In genomic region chr1:60240430-60240829, GRCm38 (mm10) we compare ENCODE assay signal across 24 mouse cellular contexts.
DNase-seq lines count a peak whose midpoint lies in the region; ATAC-seq and TF ChIP-seq lines count a peak whose summit lies in the region.
"Had no signal": no experiment of that assay in that cellular context is flagged by ENCODE, and none has a peak within 500 bp of the region (broad histone marks: within the 10 kb centered on the region; RNA-seq: fewer than 3 reads in every experiment).

No protein-coding gene starts in this region.

- H3K9ac ChIP-seq in MEL (ENCODE audit: control insufficient read depth, low read depth, low read length, poor library complexity, severe bottlenecking), result no peak overlapping the region
- H3K9ac ChIP-seq in neural tube, embryonic 15.5 days (replicated peaks), result no peak overlapping the region
- H3K9ac ChIP-seq: forebrain, embryonic 13.5 days; hindbrain, embryonic 12.5 days; hindbrain, embryonic 15.5 days had no signal

- no peak for TF ChIP-seq POLR2A in MEL (IDR thresholded peaks at IDR 0.05; ENCODE audit: control insufficient read depth in 1 of 2, insufficient read depth in 1 of 2, low read depth in 1 of 2, low read length in 2 of 2, poor library complexity in 1 of 2)

- H3K79me2 ChIP-seq in MEL (ENCODE audit: control insufficient read depth, insufficient read depth, low read length, poor library complexity), result no peaks in the 10 kb centered on the region

- H3K36me3 ChIP-seq in MEL (ENCODE audit: control insufficient read depth in 1 of 2, insufficient read depth in 2 of 2, low read length in 2 of 2), result peaks cover 0 to 2% of the 10 kb centered on the region in 2 experiments; a peak in 2 of 4 replicates
- peaks cover 25% of the 10 kb centered on the region for H3K36me3 ChIP-seq in neural tube, embryonic 15.5 days

- peak; percentile 85 for ATAC-seq in inflammation-experienced regulatory T-cells, adult 6 months
- ATAC-seq in neural tube, embryonic 15.5 days (ENCODE audit: low FRiP score), result no peak
- ATAC-seq: forebrain, embryonic 13.5 days; forebrain, embryonic 16.5 days; intestine, embryonic 16.5 days had no signal

- no peak overlapping the region for H3K27ac ChIP-seq in MEL (ENCODE audit: control insufficient read depth, low read depth, low read length)
- no peak overlapping the region for H3K27ac ChIP-seq in neural tube, embryonic 15.5 days (replicated peaks)
- H3K27ac ChIP-seq: forebrain, embryonic 10.5 days; forebrain, embryonic 13.5 days; gastrocnemius, adult 2 months; hindbrain, embryonic 12.5 days; hindbrain, embryonic 15.5 days had no signal

- TF ChIP-seq RAD21 in MEL (IDR thresholded peaks at IDR 0.05; ENCODE audit: low read depth, low read length), result no peak

- DNase-seq in 416B (ENCODE audit: low read depth) (peak; percentile 59), MEL (ENCODE audit: low read depth, low spot score) (peak; percentile 36)
- peak; percentile 33 for DNase-seq in CD4-positive, CD25-positive, alpha-beta regulatory T cell, adult 2 months (ENCODE audit: low read depth, low spot score)
- no peak for DNase-seq in c-Kit-positive CD71-positive TER-119-positive erythroid progenitor cells, embryonic 14.5 days (ENCODE audit: low spot score)
- DNase-seq in thymus, postnatal 10 days (ENCODE audit: low spot score in 2 of 2), result no peak
- DNase-seq: adrenal gland, postnatal 10 days; adrenal gland, postnatal 36 days; B cell, adult 2 months; cerebellum, adult 11 months; cerebellum, adult 2 months; cerebellum, postnatal 10 days; gastrocnemius, adult 2 months; gastrocnemius, postnatal 14 days; heart, adult 11 months; kidney, adult 18-20 months had no signal

- H3K4me3 ChIP-seq in MEL (ENCODE audit: control insufficient read depth in 1 of 2, insufficient read depth in 1 of 2, low read depth in 2 of 2, low read length in 2 of 2), result no peak overlapping the region
- no peak overlapping the region for H3K4me3 ChIP-seq in neural tube, embryonic 15.5 days (replicated peaks)
- H3K4me3 ChIP-seq: forebrain, embryonic 10.5 days; forebrain, embryonic 13.5 days; gastrocnemius, adult 2 months; hindbrain, embryonic 12.5 days; hindbrain, embryonic 15.5 days had no signal

- no peaks in the 10 kb centered on the region; the same call in 1 of the 2 replicates for H3K9me3 ChIP-seq in MEL (replicated peaks; ENCODE audit: insufficient read depth, low read length)
- H3K9me3 ChIP-seq in neural tube, embryonic 15.5 days (replicated peaks), result no peaks in the 10 kb centered on the region
- H3K9me3 ChIP-seq: forebrain, embryonic 10.5 days; forebrain, embryonic 13.5 days; hindbrain, embryonic 12.5 days; hindbrain, embryonic 15.5 days had no signal

- H3K27me3 ChIP-seq in MEL (ENCODE audit: control insufficient read depth in 1 of 2, insufficient read depth in 2 of 2, low read length in 2 of 2), result no peaks in the 10 kb centered on the region
- no peaks in the 10 kb centered on the region for H3K27me3 ChIP-seq in neural tube, embryonic 15.5 days (replicated peaks)
- H3K27me3 ChIP-seq: forebrain, embryonic 13.5 days; hindbrain, embryonic 12.5 days; hindbrain, embryonic 15.5 days had no signal

- TF ChIP-seq CTCF in MEL (IDR thresholded peaks at IDR 0.05 in 2 of 3, conservative IDR thresholded peaks at IDR 0.05 in 1 of 3; ENCODE audit: control insufficient read depth in 1 of 3, insufficient read depth in 1 of 3, low read depth in 2 of 3, low read length in 3 of 3, poor library complexity in 1 of 3, severe bottlenecking in 1 of 3), result no peak

- no peak overlapping the region for H3K4me2 ChIP-seq in neural tube, embryonic 15.5 days
- H3K4me2 ChIP-seq: forebrain, embryonic 13.5 days; heart, embryonic 11.5 days; hindbrain, embryonic 12.5 days; hindbrain, embryonic 15.5 days had no signal

- peak in 1 of 2 experiments; percentile 37; a peak in 1 of 4 replicates for TF ChIP-seq EP300 in MEL (IDR thresholded peaks at IDR 0.05; ENCODE audit: low read depth in 1 of 2, low read length in 2 of 2)

- no peaks in the 10 kb centered on the region; a peak in 1 of 4 replicates for H3K4me1 ChIP-seq in MEL (ENCODE audit: control insufficient read depth in 1 of 2, insufficient read depth in 2 of 2, low read length in 2 of 2)
- no peaks in the 10 kb centered on the region for H3K4me1 ChIP-seq in neural tube, embryonic 15.5 days
- H3K4me1 ChIP-seq: forebrain, embryonic 10.5 days; forebrain, embryonic 13.5 days; hindbrain, embryonic 12.5 days; hindbrain, embryonic 15.5 days had no signal

TF ChIP-seq in MEL, 35 proteins besides CTCF, POLR2A, EP300 and RAD21:
- TF ChIP-seq E2F4 (IDR thresholded peaks at IDR 0.05; ENCODE audit: borderline replicate concordance, low read depth, low read length) (no peak), KAT2A (conservative IDR thresholded peaks at IDR 0.05; ENCODE audit: low read depth, low read length) (no peak), UBTF (IDR thresholded peaks at IDR 0.05; ENCODE audit: borderline replicate concordance, insufficient read depth, low read depth, low read length) (no peak), CHD2 (IDR thresholded peaks at IDR 0.05; ENCODE audit: low read length) (no peak), RCOR1 (IDR thresholded peaks at IDR 0.05; ENCODE audit: low read depth, low read length) (no peak), MAZ (IDR thresholded peaks at IDR 0.05; ENCODE audit: low read depth, low read length) (no peak), POLR2AphosphoS2 (IDR thresholded peaks at IDR 0.05; ENCODE audit: low read length) (no peak), JUND (IDR thresholded peaks at IDR 0.05; ENCODE audit: low read depth, low read length) (no peak), USF1 (IDR thresholded peaks at IDR 0.05; ENCODE audit: low read depth, low read length) (no peak), MEF2A (IDR thresholded peaks at IDR 0.05; ENCODE audit: extremely low read depth, insufficient replicate concordance, low read depth, low read length, poor library complexity, severe bottlenecking) (no peak), MYB (IDR thresholded peaks at IDR 0.05; ENCODE audit: low read depth, low read length) (no peak), ETS1 (IDR thresholded peaks at IDR 0.05; ENCODE audit: low read depth, low read length) (no peak), MAX (IDR thresholded peaks at IDR 0.05; ENCODE audit: low read length) (no peak), ELF1 (IDR thresholded peaks at IDR 0.05; ENCODE audit: low read depth, low read length) (no peak), HCFC1 (IDR thresholded peaks at IDR 0.05; ENCODE audit: low read depth, low read length) (no peak), MAFK (IDR thresholded peaks at IDR 0.05; ENCODE audit: borderline replicate concordance, low read depth, low read length) (no peak)

Comparison
In these comparisons a context has a peak if more than half of its experiments do, and no peak if none do; other contexts are left out.
1. DNase-seq: peak in 416B (single experiment), CD4-positive, CD25-positive, alpha-beta regulatory T cell, adult 2 months (single experiment) and MEL (single experiment); none in c-Kit-positive CD71-positive TER-119-positive erythroid progenitor cells, embryonic 14.5 days (single experiment) and thymus, postnatal 10 days (0 of 2).